In genomic region chr8:83429071-83429524, GRCm38 (mm10) we compare ENCODE assay signal across 17 mouse cellular contexts. TPM values are rescaled to one million over a fixed set of nuclear protein-coding genes. Genes with fewer than 3 reads are reported as not detected.
DNase-seq lines count a peak whose midpoint lies in the region; ATAC-seq and TF ChIP-seq lines count a peak whose summit lies in the region.
"Had no signal": no experiment of that assay in that cellular context is flagged by ENCODE, and none has a peak within 500 bp of the region (broad histone marks: within the 10 kb centered on the region; RNA-seq: fewer than 3 reads in every experiment).

No protein-coding gene starts in this region.

- no peaks in the 10 kb centered on the region for H3K27me3 ChIP-seq in liver, embryonic 11.5 days (replicated peaks; ENCODE audit: control insufficient read depth, insufficient read depth, low read length)
- no peaks in the 10 kb centered on the region for H3K27me3 ChIP-seq in thymus, adult 2 months (ENCODE audit: control insufficient read depth, insufficient read depth, low read length)
- H3K27me3 ChIP-seq in midbrain, embryonic 10.5 days (ENCODE audit: low read depth, poor library complexity, severe bottlenecking), result no peaks in the 10 kb centered on the region
- H3K27me3 ChIP-seq: hindbrain, embryonic 13.5 days had no signal

- DNase-seq in heart, adult 11 months, result peak; percentile 61
- no peak for DNase-seq in heart, postnatal 25 days (ENCODE audit: low spot score)
- peak; percentile 95 for DNase-seq in MEL-GATA-1-ER (ENCODE audit: extremely low read depth, low read depth)
- DNase-seq in liver, embryonic 11.5 days (ENCODE audit: low spot score), result no peak
- DNase-seq in thymus, adult 2 months, result peak; percentile 22
- no peak for DNase-seq in retina, postnatal 1 day
- DNase-seq in midbrain, embryonic 10.5 days (ENCODE audit: low spot score), result no peak
- DNase-seq: cerebellum, adult 9-10 months; kidney, postnatal 36 days; lung, adult 2 months had no signal

- no peaks in the 10 kb centered on the region for H3K9me3 ChIP-seq in liver, embryonic 11.5 days (ENCODE audit: control insufficient read depth, low read length)
- H3K9me3 ChIP-seq in midbrain, embryonic 10.5 days (replicated peaks), result no peaks in the 10 kb centered on the region
- H3K9me3 ChIP-seq: embryonic facial prominence, embryonic 10.5 days; hindbrain, embryonic 13.5 days had no signal

- peak overlapping the region; percentile 60; the same call in 1 of the 2 replicates for H3K27ac ChIP-seq in liver, embryonic 11.5 days (ENCODE audit: low read depth, low read length)
- no peak overlapping the region for H3K27ac ChIP-seq in thymus, adult 2 months (ENCODE audit: control insufficient read depth, insufficient read depth, low read length)
- H3K27ac ChIP-seq in midbrain, embryonic 10.5 days (replicated peaks), result no peak overlapping the region
- H3K27ac ChIP-seq: embryonic facial prominence, embryonic 10.5 days; hindbrain, embryonic 13.5 days; left cerebral cortex, adult 2 months had no signal

- H3K4me3 ChIP-seq in liver, embryonic 11.5 days (ENCODE audit: low read depth, low read length), result no peak overlapping the region
- no peak overlapping the region for H3K4me3 ChIP-seq in thymus, adult 2 months (ENCODE audit: control insufficient read depth, insufficient read depth, low read length)
- no peak overlapping the region for H3K4me3 ChIP-seq in midbrain, embryonic 10.5 days
- H3K4me3 ChIP-seq: embryonic facial prominence, embryonic 10.5 days; hindbrain, embryonic 13.5 days; left cerebral cortex, adult 2 months had no signal

- TF ChIP-seq POLR2A in thymus, adult 2 months (IDR thresholded peaks at IDR 0.05; ENCODE audit: control insufficient read depth, extremely low read depth, insufficient read depth, low read length, poor library complexity), result no peak

- H3K4me1 ChIP-seq in liver, embryonic 11.5 days (replicated peaks; ENCODE audit: control insufficient read depth, insufficient read depth, low read length), result peaks cover 16% of the 10 kb centered on the region
- peaks cover 3% of the 10 kb centered on the region; the same call in 1 of the 2 replicates for H3K4me1 ChIP-seq in thymus, adult 2 months (replicated peaks; ENCODE audit: control insufficient read depth, insufficient read depth, low read length)
- peaks cover 6% of the 10 kb centered on the region for H3K4me1 ChIP-seq in midbrain, embryonic 10.5 days
- H3K4me1 ChIP-seq: hindbrain, embryonic 13.5 days had no signal

- intact Hi-C loops in heart, postnatal 25 days (cut with DNase I), result no loop called here

- 40% methylated on average over 4 of the region's 4 CpGs for WGBS in liver, embryonic 11.5 days
- WGBS in thymus, adult 2 months, result 19% methylated on average over 4 of the region's 4 CpGs
- 66% methylated on average over 4 of the region's 4 CpGs for WGBS in midbrain, embryonic 10.5 days

- H3K9ac ChIP-seq in liver, embryonic 11.5 days (ENCODE audit: low read depth, low read length), result no peak overlapping the region
- H3K9ac ChIP-seq: hindbrain, embryonic 13.5 days had no signal

- peak overlapping the region; percentile 51 for H3K4me2 ChIP-seq in liver, embryonic 11.5 days
- H3K4me2 ChIP-seq: hindbrain, embryonic 13.5 days had no signal

- no peak for TF ChIP-seq CTCF in thymus, adult 2 months (IDR thresholded peaks at IDR 0.05; ENCODE audit: borderline replicate concordance, control insufficient read depth, extremely low read depth, insufficient read depth, low read length, poor library complexity)

- peak; percentile 96 for ATAC-seq in liver, embryonic 11.5 days (replicated peaks; ENCODE audit: low FRiP score)
- ATAC-seq in CD4-positive, CD25-positive, alpha-beta regulatory T cell, adult 4 months, result no peak
- ATAC-seq: forebrain, embryonic 16.5 days had no signal

- no peaks in the 10 kb centered on the region for H3K36me3 ChIP-seq in liver, embryonic 11.5 days (ENCODE audit: control insufficient read depth, insufficient read depth, low read length)
- peaks cover 8% of the 10 kb centered on the region; the same call in 1 of the 2 replicates for H3K36me3 ChIP-seq in thymus, adult 2 months (ENCODE audit: control insufficient read depth, insufficient read depth, low read length)
- peaks cover 16% of the 10 kb centered on the region for H3K36me3 ChIP-seq in midbrain, embryonic 10.5 days

RNA-seq across cellular contexts. Expression of gene Scoc, which starts 29.1 kb away (rescaled TPM):
- 10 to 100 TPM; 45.3 to 48.1 TPM for total RNA-seq in heart, postnatal 25 days (2021)
- polyA plus RNA-seq in liver, embryonic 11.5 days (2014; fragmentation: Nextera tagmentation; extraction: Ambion mirVana), result 83.3 and 91.0 TPM in 2 replicates
- 6.9 and 9.1 TPM in 2 replicates for polyA plus RNA-seq in thymus, adult 2 months (2012; rRNA removed)
- polyA plus RNA-seq in CD4-positive, CD25-positive, alpha-beta regulatory T cell, adult 4 months (2017; shearing (Covaris generic)), result 10 to 100 TPM; 28.3 to 38.3 TPM
- polyA plus RNA-seq in midbrain, embryonic 10.5 days (2016; fragmentation: Nextera tagmentation; extraction: Ambion mirVana), result 129 and 131 TPM in 2 replicates

RNA-seq across cellular contexts. Expression of gene Clgn, which starts 39.4 kb away (rescaled TPM):
- not detected for total RNA-seq in heart, postnatal 25 days (2021)
- 0.62 and 0.87 TPM in 2 replicates for polyA plus RNA-seq in liver, embryonic 11.5 days (2014; fragmentation: Nextera tagmentation; extraction: Ambion mirVana)
- 0.03 TPM in 1 of 2 replicates, not detected in the other for polyA plus RNA-seq in thymus, adult 2 months (2012; rRNA removed)
- not detected for polyA plus RNA-seq in CD4-positive, CD25-positive, alpha-beta regulatory T cell, adult 4 months (2017; shearing (Covaris generic))
- polyA plus RNA-seq in midbrain, embryonic 10.5 days (2016; fragmentation: Nextera tagmentation; extraction: Ambion mirVana), result 3.0 and 4.7 TPM in 2 replicates
- total RNA-seq: heart, adult 8-10 months had no signal
- polyA plus RNA-seq: lung, adult 2 months; small intestine, adult 2 months had no signal

Comparison
In these comparisons a context has a peak if more than half of its experiments do, and no peak if none do; other contexts are left out.
1. DNase-seq: peak in heart, adult 11 months (single experiment), MEL-GATA-1-ER (single experiment) and thymus, adult 2 months (single experiment); none in heart, postnatal 25 days (single experiment), liver, embryonic 11.5 days (single experiment), retina, postnatal 1 day (single experiment) and midbrain, embryonic 10.5 days (single experiment).